Mouse (Mus musculus): ENCODE data around the gene Hoxc6. TPM values are rescaled to one million over a fixed set of nuclear protein-coding genes. Genes with fewer than 3 reads are reported as not detected.

Gene Hoxc6
- polyA plus RNA-seq, 1 experiment from 2014 or later: not detected

GRCm38 (mm10) chr15:102997431-102997830 lies 626 bp upstream of the Hoxc6 start:
- peaks cover 93% of the 10 kb centered on the region for H3K27me3 ChIP-seq (replicated peaks; ENCODE audit: control insufficient read depth, insufficient read depth, low read length)
- H3K4me3 ChIP-seq (replicated peaks; ENCODE audit: low read length): no peak overlapping the region
- no peak for ATAC-seq
- peaks cover 10% of the 10 kb centered on the region for H3K4me1 ChIP-seq (replicated peaks; ENCODE audit: control insufficient read depth, insufficient read depth, low read length)
- H3K36me3 ChIP-seq (ENCODE audit: control insufficient read depth, insufficient read depth): no peaks in the 10 kb centered on the region
- no peak overlapping the region for H3K4me2 ChIP-seq (ENCODE audit: low read length)
- 0% methylated on average over 3 of the region's 3 CpGs for WGBS
- no peak overlapping the region for H3K27ac ChIP-seq (ENCODE audit: low read length)
- H3K9me3 ChIP-seq (ENCODE audit: control insufficient read depth, low read length): no peaks in the 10 kb centered on the region
- no peak overlapping the region for H3K9ac ChIP-seq (replicated peaks; ENCODE audit: low read depth, low read length)

DNA sequence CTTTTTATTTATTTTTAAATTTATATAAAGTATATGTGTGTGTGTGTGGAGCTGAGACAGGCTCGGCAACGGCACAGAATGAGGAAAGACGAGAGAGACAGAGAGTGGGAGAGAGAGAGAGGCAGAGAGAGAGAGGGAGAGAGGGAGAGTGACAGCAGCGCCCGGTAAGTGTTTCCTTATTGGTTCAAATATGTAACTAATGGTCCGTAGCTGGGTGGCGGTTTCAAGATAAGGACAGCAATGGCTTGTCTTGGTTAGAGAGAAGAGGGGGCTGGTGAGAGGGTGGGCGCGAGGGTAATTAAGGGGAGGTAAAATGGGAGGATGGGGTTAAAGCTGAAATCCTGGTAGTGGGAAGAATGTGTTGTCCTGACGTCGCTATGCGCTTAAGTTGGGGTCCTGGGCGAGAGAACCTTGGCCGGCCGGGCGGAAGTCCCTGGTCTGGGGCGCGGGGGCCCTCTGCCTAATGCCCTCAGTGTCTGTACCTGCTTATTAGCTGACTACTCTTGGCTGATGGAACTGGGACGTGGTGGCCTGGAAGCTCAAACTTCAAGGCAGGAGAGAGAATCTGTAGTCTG lies 638 bp downstream of the Hoxc6 start:
- Histone ChIP-seq H3K9me3 (ENCODE audit: control insufficient read depth, low read length) (no peaks in the 10 kb centered on the region), H3K36me3 (ENCODE audit: control insufficient read depth, insufficient read depth) (no peaks in the 10 kb centered on the region), H3K9ac (replicated peaks; ENCODE audit: low read depth, low read length) (no peak overlapping the region), H3K27ac (ENCODE audit: low read length) (no peak overlapping the region), H3K4me3 (replicated peaks; ENCODE audit: low read length) (peak overlapping the region; percentile 41), H3K4me2 (ENCODE audit: low read length) (peak overlapping the region; percentile 57), H3K27me3 (replicated peaks; ENCODE audit: control insufficient read depth, insufficient read depth, low read length) (peaks cover 95% of the 10 kb centered on the region), H3K4me1 (replicated peaks; ENCODE audit: control insufficient read depth, insufficient read depth, low read length) (peaks cover 10% of the 10 kb centered on the region)
- ATAC-seq: peak; percentile 18; the same call in 1 of the 2 replicates
- WGBS: 1% methylated on average over 19 of the region's 19 CpGs

GRCm38 (mm10) chr15:102999183-102999831 lies 1.2 kb downstream of the Hoxc6 start:
- under 1% methylated on average over 33 of the region's 33 CpGs for WGBS
- peak; percentile 85 for ATAC-seq
- Histone ChIP-seq H3K4me3 (replicated peaks; ENCODE audit: low read length) (peak overlapping the region; percentile 41), H3K27me3 (replicated peaks; ENCODE audit: control insufficient read depth, insufficient read depth, low read length) (peaks cover 98% of the 10 kb centered on the region), H3K4me1 (replicated peaks; ENCODE audit: control insufficient read depth, insufficient read depth, low read length) (peaks cover 10% of the 10 kb centered on the region), H3K9me3 (ENCODE audit: control insufficient read depth, low read length) (no peaks in the 10 kb centered on the region), H3K36me3 (ENCODE audit: control insufficient read depth, insufficient read depth) (no peaks in the 10 kb centered on the region), H3K4me2 (ENCODE audit: low read length) (peak overlapping the region; percentile 57), H3K27ac (ENCODE audit: low read length) (no peak overlapping the region), H3K9ac (replicated peaks; ENCODE audit: low read depth, low read length) (peak overlapping the region; percentile 37; the same call in 1 of the 2 replicates)

GRCm38 (mm10) chr15:102999955-103000354 lies 1.9 kb downstream of the Hoxc6 start:
- peaks cover 10% of the 10 kb centered on the region for H3K4me1 ChIP-seq (replicated peaks; ENCODE audit: control insufficient read depth, insufficient read depth, low read length)
- peak; percentile 20; the same call in 1 of the 2 replicates for ATAC-seq
- H3K9me3 ChIP-seq (ENCODE audit: control insufficient read depth, low read length): no peaks in the 10 kb centered on the region
- H3K4me3 ChIP-seq (replicated peaks; ENCODE audit: low read length): no peak overlapping the region
- no peak overlapping the region for H3K27ac ChIP-seq (ENCODE audit: low read length)
- H3K27me3 ChIP-seq (replicated peaks; ENCODE audit: control insufficient read depth, insufficient read depth, low read length): peaks cover 98% of the 10 kb centered on the region
- WGBS: 1% methylated on average over 11 of the region's 11 CpGs
- no peak overlapping the region for H3K4me2 ChIP-seq (ENCODE audit: low read length)
- H3K9ac ChIP-seq (replicated peaks; ENCODE audit: low read depth, low read length): no peak overlapping the region
- H3K36me3 ChIP-seq (ENCODE audit: control insufficient read depth, insufficient read depth): no peaks in the 10 kb centered on the region

DNA sequence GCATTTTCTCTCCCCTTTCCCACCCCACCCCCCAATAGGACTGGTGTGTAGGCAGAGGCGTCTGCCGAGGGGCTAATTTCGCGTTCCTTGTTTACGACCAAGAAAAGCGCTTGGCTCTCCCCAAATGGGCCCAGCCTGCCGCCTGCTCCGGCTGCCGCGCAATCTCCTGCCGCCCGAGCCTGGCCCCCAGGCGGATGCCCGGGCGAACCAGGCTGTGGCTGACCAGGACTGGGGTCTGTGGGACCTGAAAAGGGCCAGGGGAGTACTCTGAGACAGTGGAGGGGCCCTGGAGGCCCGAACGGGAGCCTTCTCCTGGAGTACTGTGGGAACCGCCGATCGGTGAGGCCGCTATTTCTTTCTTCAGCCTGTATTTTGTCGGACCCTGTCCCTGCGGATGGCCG lies 2.4 kb downstream of the Hoxc6 start:
- under 1% methylated on average over 24 of the region's 24 CpGs for WGBS
- H3K9me3 ChIP-seq (ENCODE audit: control insufficient read depth, low read length): no peaks in the 10 kb centered on the region
- no peak overlapping the region for H3K4me3 ChIP-seq (replicated peaks; ENCODE audit: low read length)

DNA sequence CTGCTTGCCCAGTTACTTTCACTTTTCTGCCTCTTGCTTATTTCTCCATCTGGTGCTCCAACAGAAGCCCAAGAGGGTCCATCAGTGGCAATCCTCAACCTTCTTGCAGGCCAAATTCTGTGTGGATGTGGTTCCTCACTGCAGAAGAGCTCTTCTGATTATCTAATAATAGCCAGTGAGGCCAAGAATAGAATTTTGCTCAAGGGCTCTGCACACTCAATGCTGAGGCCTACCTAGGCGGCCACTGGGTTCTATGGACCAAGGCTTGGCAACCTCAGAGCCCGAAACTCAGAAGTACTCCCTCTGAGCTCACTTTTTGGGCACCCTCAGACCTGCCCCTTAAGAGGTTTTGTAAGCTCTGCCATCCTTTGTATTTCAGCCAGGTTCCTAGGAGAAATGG lies 3.3 kb downstream of the Hoxc6 start:
- peaks cover 98% of the 10 kb centered on the region for H3K27me3 ChIP-seq (replicated peaks; ENCODE audit: control insufficient read depth, insufficient read depth, low read length)
- H3K36me3 ChIP-seq (ENCODE audit: control insufficient read depth, insufficient read depth): no peaks in the 10 kb centered on the region
- WGBS: 6% methylated on average over 2 of the region's 2 CpGs
- no peak overlapping the region for H3K4me2 ChIP-seq (ENCODE audit: low read length)
- H3K4me3 ChIP-seq (replicated peaks; ENCODE audit: low read length): no peak overlapping the region
- no peak for ATAC-seq
- no peak overlapping the region for H3K9ac ChIP-seq (replicated peaks; ENCODE audit: low read depth, low read length)
- peaks cover 10% of the 10 kb centered on the region for H3K4me1 ChIP-seq (replicated peaks; ENCODE audit: control insufficient read depth, insufficient read depth, low read length)
- no peaks in the 10 kb centered on the region for H3K9me3 ChIP-seq (ENCODE audit: control insufficient read depth, low read length)
- H3K27ac ChIP-seq (ENCODE audit: low read length): no peak overlapping the region

More for the DNA sequence above, 2.4 kb downstream of the Hoxc6 start:
- no peaks in the 10 kb centered on the region for H3K36me3 ChIP-seq (ENCODE audit: control insufficient read depth, insufficient read depth)
- peaks cover 10% of the 10 kb centered on the region for H3K4me1 ChIP-seq (replicated peaks; ENCODE audit: control insufficient read depth, insufficient read depth, low read length)
- H3K27me3 ChIP-seq (replicated peaks; ENCODE audit: control insufficient read depth, insufficient read depth, low read length): peaks cover 98% of the 10 kb centered on the region
- H3K27ac ChIP-seq (ENCODE audit: low read length): no peak overlapping the region
- H3K9ac ChIP-seq (replicated peaks; ENCODE audit: low read depth, low read length): no peak overlapping the region
- H3K4me2 ChIP-seq (ENCODE audit: low read length): no peak overlapping the region
- ATAC-seq: no peak

- ATAC-seq: no peak
- H3K9me3 ChIP-seq (ENCODE audit: control insufficient read depth, low read length): no peaks in the 10 kb centered on the region
- H3K9ac ChIP-seq (replicated peaks; ENCODE audit: low read depth, low read length): no peak overlapping the region
- H3K4me2 ChIP-seq (ENCODE audit: low read length): no peak overlapping the region
- peaks cover 10% of the 10 kb centered on the region for H3K4me1 ChIP-seq (replicated peaks; ENCODE audit: control insufficient read depth, insufficient read depth, low read length)
- no peak overlapping the region for H3K27ac ChIP-seq (ENCODE audit: low read length)
- peaks cover 99% of the 10 kb centered on the region for H3K27me3 ChIP-seq (replicated peaks; ENCODE audit: control insufficient read depth, insufficient read depth, low read length)
- 4% methylated on average over 4 of the region's 4 CpGs for WGBS
- no peak overlapping the region for H3K4me3 ChIP-seq (replicated peaks; ENCODE audit: low read length)
- H3K36me3 ChIP-seq (ENCODE audit: control insufficient read depth, insufficient read depth): no peaks in the 10 kb centered on the region
These were observed 4.1 kb downstream of the Hoxc6 start for GRCm38 (mm10) chr15:103002156-103002555.

DNA sequence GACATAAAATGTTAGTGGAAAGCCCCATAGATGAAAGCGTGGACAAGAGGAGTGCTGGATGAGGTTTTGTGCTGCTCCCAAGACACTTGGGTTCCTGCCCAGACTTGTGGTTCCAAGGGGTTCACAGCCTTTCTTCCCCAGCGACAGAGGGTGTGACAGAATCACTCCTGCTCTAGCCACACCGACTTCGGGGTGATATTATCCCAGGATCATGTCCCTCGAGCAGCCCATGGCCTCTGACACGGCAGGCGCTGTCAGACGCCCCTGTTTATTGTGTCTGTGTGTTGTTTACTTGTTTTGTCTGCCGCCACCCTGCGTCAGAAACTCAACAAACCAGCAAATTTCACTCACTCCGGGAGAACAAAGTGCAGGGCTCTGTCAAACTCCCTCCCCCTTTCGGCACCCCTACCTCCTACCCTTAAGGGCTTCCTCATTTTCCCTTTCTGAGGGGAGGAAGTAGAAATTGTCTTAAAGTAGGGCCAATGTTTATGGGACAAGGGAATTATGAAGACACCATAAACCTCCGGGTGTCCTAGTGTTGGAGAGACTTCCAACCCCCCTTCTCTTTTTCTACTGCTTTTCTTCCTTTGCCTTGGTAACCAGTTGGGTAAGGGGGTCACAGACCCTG lies 4.9 kb downstream of the Hoxc6 start:
- H3K9ac ChIP-seq (replicated peaks; ENCODE audit: low read depth, low read length): no peak overlapping the region
- H3K36me3 ChIP-seq (ENCODE audit: control insufficient read depth, insufficient read depth): no peaks in the 10 kb centered on the region
- WGBS: 2% methylated on average over 13 of the region's 13 CpGs
- no peak overlapping the region for H3K27ac ChIP-seq (ENCODE audit: low read length)
- H3K4me3 ChIP-seq (replicated peaks; ENCODE audit: low read length): no peak overlapping the region
- H3K4me1 ChIP-seq (replicated peaks; ENCODE audit: control insufficient read depth, insufficient read depth, low read length): peaks cover 10% of the 10 kb centered on the region
- H3K4me2 ChIP-seq (ENCODE audit: low read length): no peak overlapping the region
- no peak for ATAC-seq
- H3K27me3 ChIP-seq (replicated peaks; ENCODE audit: control insufficient read depth, insufficient read depth, low read length): peaks cover 98% of the 10 kb centered on the region
- H3K9me3 ChIP-seq (ENCODE audit: control insufficient read depth, low read length): no peaks in the 10 kb centered on the region

DNA sequence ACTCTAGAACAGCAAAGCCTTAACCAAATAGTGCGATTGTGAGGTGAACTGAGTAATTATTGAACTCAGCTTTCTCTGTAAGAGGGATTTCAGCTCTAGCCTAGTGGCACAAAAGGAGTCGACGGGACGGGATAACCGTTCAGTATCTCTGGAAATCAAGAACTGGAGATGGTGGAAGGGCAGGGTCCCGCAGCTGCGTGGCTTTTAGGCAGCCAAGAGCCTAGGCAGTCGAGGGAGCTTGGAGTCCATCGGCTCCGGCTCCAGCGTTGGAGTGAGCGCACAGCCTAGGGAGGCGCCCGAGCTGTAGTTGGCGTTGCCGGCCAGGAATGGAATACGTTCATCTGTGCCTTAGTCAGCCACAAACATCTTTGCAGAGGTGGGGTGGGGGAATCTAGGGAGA lies 7.3 kb downstream of the Hoxc6 start:
- no peak for ATAC-seq
- no peaks in the 10 kb centered on the region for H3K4me1 ChIP-seq (replicated peaks; ENCODE audit: control insufficient read depth, insufficient read depth, low read length)
- no peak overlapping the region for H3K4me2 ChIP-seq (ENCODE audit: low read length)
- no peak overlapping the region for H3K9ac ChIP-seq (replicated peaks; ENCODE audit: low read depth, low read length)
- H3K4me3 ChIP-seq (replicated peaks; ENCODE audit: low read length): no peak overlapping the region
- peaks cover 98% of the 10 kb centered on the region for H3K27me3 ChIP-seq (replicated peaks; ENCODE audit: control insufficient read depth, insufficient read depth, low read length)
- no peaks in the 10 kb centered on the region for H3K36me3 ChIP-seq (ENCODE audit: control insufficient read depth, insufficient read depth)
- H3K9me3 ChIP-seq (ENCODE audit: control insufficient read depth, low read length): no peaks in the 10 kb centered on the region
- WGBS: under 1% methylated on average over 17 of the region's 17 CpGs
- no peak overlapping the region for H3K27ac ChIP-seq (ENCODE audit: low read length)
